Mouse (Mus musculus) liver, adult 2 months (tissue): Measurements from ENCODE around the gene Scap.

Experiments
- CTCF ChIP-seq: fragments of 200-500 bp; IDR thresholded peaks from 2 replicates; pipeline ENCODE4 v1.5.1; 2011; ENCODE audit warnings: low read depth, low read length, control low read depth
- POLR2A ChIP-seq: fragments of 200-500 bp; IDR thresholded peaks from 2 replicates; pipeline ENCODE4 v1.6.1; 2011; ENCODE audit warnings: low read length, control low read depth; ENCODE audit not compliant: insufficient read depth; ENCODE audit errors: extremely low read depth

DNA sequence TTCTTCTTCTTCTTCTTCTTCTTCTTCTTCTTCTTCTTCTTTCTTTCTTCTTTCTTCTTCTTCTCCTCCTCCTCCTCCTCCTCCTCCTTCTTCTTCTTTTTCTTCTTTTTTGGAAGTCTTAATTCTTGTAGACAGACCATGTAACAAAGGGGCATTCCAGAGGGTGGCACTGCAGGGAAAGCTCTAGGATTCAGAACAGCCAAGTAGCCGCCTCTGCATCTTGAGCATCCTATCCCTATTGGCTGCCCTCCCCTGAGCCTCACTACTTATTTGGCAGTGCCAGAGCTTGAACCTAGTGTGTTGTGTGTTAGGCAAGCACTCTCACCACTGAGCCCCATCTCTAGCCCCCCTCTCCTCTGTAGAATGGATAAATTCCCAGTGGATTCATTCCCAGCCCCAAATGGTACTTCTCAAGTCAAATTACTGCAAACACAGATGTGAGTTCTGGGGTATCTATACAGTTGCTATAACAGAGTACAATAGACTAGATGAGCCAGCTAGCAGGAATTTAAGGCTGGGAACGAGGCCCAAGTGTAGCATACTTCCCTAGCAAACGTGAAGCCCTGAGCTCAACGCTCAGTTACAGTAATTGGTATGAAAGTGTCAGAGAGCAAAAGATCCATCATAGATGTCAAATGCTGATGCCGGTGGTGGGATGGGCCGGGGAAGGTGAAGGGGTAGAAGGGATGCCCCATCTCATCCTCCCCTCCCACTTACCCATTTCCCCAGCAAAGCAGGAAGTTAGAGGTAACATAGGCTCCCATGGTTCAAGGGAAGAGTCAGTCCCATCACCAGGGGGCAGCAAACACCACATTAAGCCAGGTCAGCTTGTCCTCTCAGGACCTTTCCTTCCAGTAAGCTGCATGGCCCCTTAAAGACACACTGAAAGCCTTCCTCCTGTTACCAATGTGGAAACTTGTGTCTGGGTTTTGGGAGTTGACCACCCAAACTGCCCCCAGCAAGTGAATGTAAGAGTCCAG is 78.1 kb downstream of the Scap start:
- TF ChIP-seq CTCF (peak; percentile 76), POLR2A (no peak)
